Mouse (Mus musculus) liver, adult 2 months (tissue): ENCODE results near the gene Cog8. TPM values are rescaled to one million over a fixed set of nuclear protein-coding genes. Genes with fewer than 3 reads are reported as not detected.

Experiments used
- DNase-seq: peaks from one replicate; pipeline ENCODE4 v3.0.0-alpha.2; 2011; ENCODE audit warnings: low read depth, low spot score; ENCODE audit errors: extremely low read depth
- H3K27ac ChIP-seq: fragments of 200-500 bp; replicated peaks from 2 replicates; pipeline ENCODE4 v1.5.1; 2012; ENCODE audit warnings: low read depth, mild to moderate bottlenecking, control low read depth, inconsistent platforms, low read length; ENCODE audit not compliant: insufficient read depth
- H3K27me3 ChIP-seq: fragments of 200-500 bp; 2 replicates; pipeline ENCODE4 v1.6.1; 2012; ENCODE audit warnings: mild to moderate bottlenecking, moderate library complexity, low read length, inconsistent platforms; ENCODE audit not compliant: control insufficient read depth, insufficient read depth
- H3K36me3 ChIP-seq: fragments of 200-500 bp; 2 replicates; pipeline ENCODE4 v1.6.1; 2012; ENCODE audit warnings: low read length, inconsistent platforms; ENCODE audit not compliant: control insufficient read depth, insufficient read depth
- H3K4me1 ChIP-seq: fragments of 200-500 bp; 2 replicates; pipeline ENCODE4 v1.6.1; 2011; ENCODE audit warnings: low read length; ENCODE audit not compliant: control insufficient read depth, insufficient read depth
- H3K4me3 ChIP-seq: fragments of 200-500 bp; 2 replicates; pipeline ENCODE4 v1.5.1; 2011; ENCODE audit warnings: low read depth, mild to moderate bottlenecking, control low read depth, low read length, moderate library complexity; ENCODE audit not compliant: insufficient read depth
- H3K79me2 ChIP-seq: fragments of 200-500 bp; 2 replicates; pipeline ENCODE4 v1.6.1; 2012; ENCODE audit warnings: inconsistent platforms, mild to moderate bottlenecking, low read length, moderate library complexity; ENCODE audit not compliant: control insufficient read depth, insufficient read depth
- H3K9ac ChIP-seq: fragments of 200-500 bp; 2 replicates; pipeline ENCODE4 v1.6.1; 2012; ENCODE audit warnings: low read depth, mild to moderate bottlenecking, control low read depth, inconsistent platforms, low read length
- CTCF ChIP-seq: fragments of 200-500 bp; IDR thresholded peaks from 2 replicates; pipeline ENCODE4 v1.5.1; 2011; ENCODE audit warnings: low read depth, low read length, control low read depth
- POLR2A ChIP-seq: fragments of 200-500 bp; IDR thresholded peaks from 2 replicates; pipeline ENCODE4 v1.6.1; 2011; ENCODE audit warnings: low read length, control low read depth; ENCODE audit not compliant: insufficient read depth; ENCODE audit errors: extremely low read depth
- WGBS: fragments of 180-500 bp; shearing (Covaris S2); methylation state at CpG from one replicate; pipeline ENCODE4 v1.1.7; 2018; 5-methylcytosine and 5-hydroxymethylcytosine counted together
- polyA plus RNA-seq: library from polyadenylated mRNA; depleted of rRNA; stranded (reverse); fragments of >200 nt; gene quantifications from 2 replicates; pipeline ENCODE4 v1.2.3, GENCODE M21; 2012
- total RNA-seq: library from RNA; depleted of rRNA; stranded (reverse); fragments of >200 nt; gene quantifications from 2 replicates; pipeline ENCODE4 v1.2.3, GENCODE M21; 2014

The Cog8 gene
- total and polyA plus RNA-seq, 2 experiments, result 11.6 to 27.0 TPM

DNA sequence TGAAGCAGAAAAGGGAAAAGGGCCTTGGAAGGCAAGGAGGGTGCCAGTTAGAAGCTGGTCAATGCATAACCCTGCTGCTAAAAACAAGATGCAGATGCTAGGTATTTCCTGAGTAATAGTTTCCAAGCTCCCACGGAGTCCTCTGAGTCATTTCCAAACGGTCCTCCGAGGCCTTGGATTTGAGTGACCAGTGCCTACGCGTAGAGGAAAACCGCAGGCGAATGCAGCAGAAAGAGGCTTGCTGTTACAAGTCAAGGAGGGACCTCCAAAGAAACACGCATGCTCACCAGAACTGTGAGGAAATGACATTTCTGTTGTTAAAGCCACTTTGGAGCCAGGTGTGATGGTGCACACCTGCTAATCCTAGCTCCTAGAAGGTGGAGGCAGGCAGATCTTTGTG lies 33.0 kb downstream of the Cog8 start:
- no peaks in the 10 kb centered on the region for H3K79me2 ChIP-seq
- H3K36me3 ChIP-seq, result no peaks in the 10 kb centered on the region
- 90% methylated on average over 8 of the region's 8 CpGs for WGBS
- TF ChIP-seq CTCF (no peak), POLR2A (no peak)
- H3K4me3 ChIP-seq, result no peak overlapping the region
- DNase-seq, result no peak
- no peak overlapping the region for H3K27ac ChIP-seq
- H3K27me3 ChIP-seq, result no peaks in the 10 kb centered on the region
- H3K4me1 ChIP-seq, result no peaks in the 10 kb centered on the region
- H3K9ac ChIP-seq, result no peak overlapping the region

DNA sequence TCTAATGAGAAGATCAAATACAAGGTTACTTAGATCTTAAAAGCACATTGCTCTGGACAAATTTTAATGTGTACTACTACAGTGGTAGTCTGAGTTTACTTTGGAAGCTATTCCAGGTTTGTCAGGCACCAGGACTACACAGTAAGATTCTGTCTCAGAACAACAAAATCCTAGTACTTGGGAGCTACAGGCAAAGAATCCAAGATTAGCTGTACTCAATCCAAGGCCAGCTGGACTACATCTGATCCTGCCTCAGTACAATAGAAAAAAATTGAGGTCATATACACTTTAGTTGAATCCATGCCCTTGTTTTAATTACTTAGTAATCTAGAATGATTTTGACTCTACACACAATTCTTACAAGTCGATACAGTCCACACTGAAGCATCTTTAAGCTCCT lies 41.6 kb downstream of the Cog8 start:
- Histone ChIP-seq H3K4me3 (no peak overlapping the region), H3K4me1 (no peaks in the 10 kb centered on the region), H3K79me2 (no peaks in the 10 kb centered on the region), H3K9ac (no peak overlapping the region), H3K27ac (no peak overlapping the region), H3K27me3 (no peaks in the 10 kb centered on the region), H3K36me3 (peaks cover 8% of the 10 kb centered on the region; the same call in 1 of the 2 replicates)
- no peak for DNase-seq
- TF ChIP-seq CTCF, result no peak
- TF ChIP-seq POLR2A, result no peak
- WGBS, result 88% methylated on average over 1 of the region's 1 CpGs

- WGBS, result 98% methylated on average over 2 of the region's 2 CpGs
- peaks cover 8% of the 10 kb centered on the region; the same call in 1 of the 2 replicates for H3K36me3 ChIP-seq
- no peaks in the 10 kb centered on the region for H3K4me1 ChIP-seq
- no peaks in the 10 kb centered on the region for H3K79me2 ChIP-seq
- DNase-seq, result no peak
- no peak overlapping the region for H3K4me3 ChIP-seq
- H3K9ac ChIP-seq, result no peak overlapping the region
- TF ChIP-seq POLR2A (no peak), CTCF (no peak)
- H3K27me3 ChIP-seq, result no peaks in the 10 kb centered on the region
- H3K27ac ChIP-seq, result no peak overlapping the region
Observed at GRCm38 (mm10) chr8:107012666-107013065, 43.8 kb downstream of the Cog8 start.

- DNase-seq, result no peak
- H3K4me3 ChIP-seq, result no peak overlapping the region
- H3K27ac ChIP-seq, result no peak overlapping the region
- TF ChIP-seq CTCF (no peak), POLR2A (no peak)
- H3K79me2 ChIP-seq, result no peaks in the 10 kb centered on the region
- WGBS, result 94% methylated on average over 3 of the region's 3 CpGs
- H3K4me1 ChIP-seq, result no peaks in the 10 kb centered on the region
- peaks cover 6% of the 10 kb centered on the region; the same call in 1 of the 2 replicates for H3K36me3 ChIP-seq
- no peak overlapping the region for H3K9ac ChIP-seq
- no peaks in the 10 kb centered on the region for H3K27me3 ChIP-seq
Observed at GRCm38 (mm10) chr8:107007795-107008194, 48.7 kb downstream of the Cog8 start.

- Histone ChIP-seq H3K4me1 (no peaks in the 10 kb centered on the region), H3K27ac (no peak overlapping the region), H3K36me3 (no peaks in the 10 kb centered on the region), H3K27me3 (no peaks in the 10 kb centered on the region), H3K4me3 (no peak overlapping the region; the same call in 1 of the 2 replicates), H3K79me2 (no peaks in the 10 kb centered on the region), H3K9ac (no peak overlapping the region)
- no peak for TF ChIP-seq POLR2A
- peak; percentile 99 for TF ChIP-seq CTCF
- DNase-seq, result peak; percentile 57
- WGBS, result 7% methylated on average over 5 of the region's 5 CpGs
Observed at GRCm38 (mm10) chr8:107002532-107002931, 54.0 kb downstream of the Cog8 start.

GRCm38 (mm10) chr8:106999068-106999467 lies 57.4 kb downstream of the Cog8 start:
- Histone ChIP-seq H3K4me3 (no peak overlapping the region), H3K79me2 (no peaks in the 10 kb centered on the region), H3K36me3 (no peaks in the 10 kb centered on the region), H3K27ac (no peak overlapping the region), H3K4me1 (no peaks in the 10 kb centered on the region), H3K27me3 (no peaks in the 10 kb centered on the region), H3K9ac (no peak overlapping the region)
- WGBS, result 74% methylated on average over 1 of the region's 1 CpGs
- TF ChIP-seq POLR2A (no peak), CTCF (no peak)
- no peak for DNase-seq
